Mouse (Mus musculus) cerebral cortex, adult 2 months (tissue): ENCODE data around the gene Pdzd7.

ENCODE experiments used
- whole genome bisulfite sequencing: fragments of 180-500 bp; shearing (Covaris S2); methylation state at CpG from one replicate; pipeline ENCODE4 v1.1.7; 2018; 5-methylcytosine and 5-hydroxymethylcytosine counted together

Gene Pdzd7

GRCm38 (mm10) chr19:44985159-44985988, 60.1 kb downstream of the Pdzd7 start:
- WGBS = 65% methylated on average over 5 of the region's 5 CpGs

- WGBS = 95% methylated on average over 4 of the region's 4 CpGs
These were observed 61.1 kb downstream of the Pdzd7 start for GRCm38 (mm10) chr19:44984420-44984819.

- WGBS = 76% methylated on average over 6 of the region's 6 CpGs
These were observed 62.2 kb downstream of the Pdzd7 start for GRCm38 (mm10) chr19:44983366-44983765.

GRCm38 (mm10) chr19:44982477-44983115, 62.9 kb downstream of the Pdzd7 start:
- WGBS = 51% methylated on average over 7 of the region's 7 CpGs

GRCm38 (mm10) chr19:44980787-44981186, 64.7 kb downstream of the Pdzd7 start:
- 53% methylated on average over 2 of the region's 2 CpGs for WGBS

GRCm38 (mm10) chr19:44977148-44977547, 68.4 kb downstream of the Pdzd7 start:
- WGBS = 86% methylated on average over 6 of the region's 6 CpGs
